Mouse (Mus musculus) midbrain, embryonic 13.5 days (tissue): Measurements from ENCODE around the gene Dclk1. TPM values are rescaled to one million over a fixed set of nuclear protein-coding genes. Genes with fewer than 3 reads are reported as not detected.
"Not testable (repeated sequence)": the region's sequence is repeated elsewhere in the genome, so short reads cannot be mapped to it uniquely, and the experiment has no call there.

Experiments
- ATAC-seq: fragments of 200-750 bp; cut with Nextera tagmentation; 2 replicates; pipeline ENCODE4 v1.8.0; 2017; ENCODE audit warnings: mild to moderate bottlenecking, moderate TSS enrichment, moderate library complexity
- H3K27ac ChIP-seq: fragments of 300-500 bp; sonication (generic); 2 replicates; pipeline ENCODE4 v1.5.1; 2015; ENCODE audit warnings: inconsistent platforms, mild to moderate bottlenecking, moderate library complexity
- H3K27me3 ChIP-seq: fragments of 300-500 bp; sonication (generic); 2 replicates; pipeline ENCODE4 v1.6.1; 2015; ENCODE audit warnings: mild to moderate bottlenecking, inconsistent platforms
- H3K36me3 ChIP-seq: fragments of 300-500 bp; sonication (generic); 2 replicates; pipeline ENCODE4 v1.6.1; 2015; ENCODE audit warnings: mild to moderate bottlenecking, inconsistent platforms
- H3K4me1 ChIP-seq: fragments of 300-500 bp; sonication (generic); replicated peaks from 2 replicates; pipeline ENCODE4 v1.6.1; 2015; ENCODE audit warnings: inconsistent platforms
- H3K4me2 ChIP-seq: fragments of 300-500 bp; sonication (generic); replicated peaks from 2 replicates; pipeline ENCODE4 v1.6.1; 2015; ENCODE audit warnings: moderate library complexity, mild to moderate bottlenecking, inconsistent platforms
- H3K4me3 ChIP-seq: fragments of 300-500 bp; sonication (generic); replicated peaks from 2 replicates; pipeline ENCODE4 v1.5.1; 2015; ENCODE audit warnings: mild to moderate bottlenecking, inconsistent platforms
- H3K9ac ChIP-seq: fragments of 300-500 bp; sonication (generic); replicated peaks from 2 replicates; pipeline ENCODE4 v1.6.1; 2015; ENCODE audit warnings: mild to moderate bottlenecking, inconsistent platforms
- H3K9me3 ChIP-seq: fragments of 300-500 bp; sonication (generic); 2 replicates; pipeline ENCODE4 v1.6.1; 2016; ENCODE audit warnings: mild to moderate bottlenecking, inconsistent platforms
- WGBS: fragments of 180-500 bp; shearing (Covaris S2); methylation state at CpG from one replicate; pipeline ENCODE4 v1.1.7; 2015; 5-methylcytosine and 5-hydroxymethylcytosine counted together
- polyA plus RNA-seq: library from polyadenylated mRNA; unstranded; fragments of >200 nt; fragmentation: Nextera tagmentation; extraction: Ambion mirVana; gene quantifications from 2 replicates; pipeline ENCODE4 v1.2.1, GENCODE M21; 2015

Gene Dclk1
- 238 and 242 TPM in 2 replicates for polyA plus RNA-seq

DNA sequence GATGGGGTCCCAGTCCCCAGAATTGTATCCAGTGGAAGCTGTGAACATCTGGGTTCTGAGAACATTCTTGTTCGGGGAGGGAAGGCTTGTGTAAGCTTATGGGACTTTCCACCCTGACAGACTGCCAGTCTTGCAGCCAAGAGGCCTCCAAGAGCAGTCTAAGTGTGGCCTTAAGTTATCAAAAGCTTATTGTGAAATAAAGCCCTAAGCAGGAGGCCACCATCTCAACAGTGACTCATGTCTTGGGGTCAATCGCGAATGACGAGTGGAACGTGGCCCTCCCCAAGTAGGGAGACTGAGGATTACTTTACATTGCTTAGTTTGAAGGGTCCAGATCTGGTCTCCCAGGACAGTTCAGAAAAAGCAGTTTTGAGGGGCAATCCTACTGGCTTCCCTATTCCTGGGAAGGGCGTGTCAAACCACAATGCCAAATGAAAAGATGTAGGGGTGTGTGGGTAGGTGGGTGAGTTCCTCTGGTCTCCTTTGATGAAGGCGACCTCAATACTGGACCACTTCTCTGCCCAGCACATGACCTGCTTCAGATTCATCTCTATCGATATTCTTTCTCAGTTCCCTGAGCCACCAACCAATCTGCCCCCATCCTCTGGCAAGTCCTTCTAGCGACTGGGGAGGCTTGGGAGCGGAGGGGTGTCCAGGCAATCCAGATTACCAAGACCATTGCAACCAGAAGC is at the start of gene Dclk1:
Dclk1 (plus strand) TSS at position 635 of the 692 bp plus-strand sequence.
- Histone ChIP-seq H3K36me3 (peaks cover under 1% of the 10 kb centered on the region), H3K27me3 (no peaks in the 10 kb centered on the region), H3K9me3 (no peaks in the 10 kb centered on the region), H3K4me2 (peak within 1 kb of the TSS; percentile 76), H3K27ac (peak within 1 kb of the TSS; percentile 99), H3K4me1 (peaks cover 39% of the 10 kb centered on the region), H3K9ac (peak within 1 kb of the TSS; percentile 99), H3K4me3 (peak within 1 kb of the TSS; percentile 90)
- WGBS, result 29% methylated on average over 10 of the region's 10 CpGs
- no peak; the same call in 1 of the 2 replicates for ATAC-seq

DNA sequence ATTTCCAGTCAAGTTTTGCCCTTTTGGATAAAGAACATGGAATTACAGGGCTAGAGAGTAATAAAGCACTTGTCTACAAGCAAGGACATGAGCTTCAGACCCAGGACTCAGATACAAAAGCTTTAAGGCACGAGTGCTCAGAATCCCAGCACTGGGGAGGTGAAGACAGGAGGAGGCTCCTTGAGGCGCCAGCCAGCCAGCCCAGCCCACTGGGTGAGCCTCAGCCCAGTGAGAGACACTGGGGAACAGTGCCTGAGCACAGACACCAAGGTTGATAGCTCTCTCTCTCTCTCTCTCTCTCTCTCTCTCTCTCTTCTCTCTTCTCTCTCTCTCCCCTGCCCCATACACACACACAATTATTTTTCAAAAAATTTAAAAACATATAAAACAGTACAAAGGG is 48.8 kb upstream of the Dclk1 start:
- no peak overlapping the region for H3K9ac ChIP-seq
- H3K4me3 ChIP-seq, result no peak overlapping the region
- WGBS, result 56% methylated on average over 2 of the region's 2 CpGs
- no peak for ATAC-seq
- no peaks in the 10 kb centered on the region for H3K36me3 ChIP-seq
- no peaks in the 10 kb centered on the region for H3K4me1 ChIP-seq
- H3K9me3 ChIP-seq, result no peaks in the 10 kb centered on the region
- H3K27me3 ChIP-seq, result no peaks in the 10 kb centered on the region
- no peak overlapping the region for H3K27ac ChIP-seq
- H3K4me2 ChIP-seq, result no peak overlapping the region

- no peak for ATAC-seq
- H3K4me2 ChIP-seq, result no peak overlapping the region
- WGBS, result 51% methylated on average over 8 of the region's 8 CpGs
These were observed 47.4 kb upstream of the Dclk1 start for GRCm38 (mm10) chr3:55194792-55195191.

GRCm38 (mm10) chr3:55195581-55196327 is 46.4 kb upstream of the Dclk1 start:
- Histone ChIP-seq H3K27ac (no peak overlapping the region), H3K27me3 (no peaks in the 10 kb centered on the region), H3K36me3 (no peaks in the 10 kb centered on the region), H3K9ac (no peak overlapping the region), H3K9me3 (no peaks in the 10 kb centered on the region), H3K4me2 (no peak overlapping the region), H3K4me1 (no peaks in the 10 kb centered on the region), H3K4me3 (no peak overlapping the region)
- 90% methylated on average over 5 of the region's 5 CpGs for WGBS
- no peak for ATAC-seq

More at GRCm38 (mm10) chr3:55194792-55195191, 47.4 kb upstream of the Dclk1 start:
- Histone ChIP-seq H3K4me3 (no peak overlapping the region), H3K27me3 (no peaks in the 10 kb centered on the region), H3K9me3 (no peaks in the 10 kb centered on the region), H3K27ac (no peak overlapping the region), H3K36me3 (no peaks in the 10 kb centered on the region), H3K9ac (no peak overlapping the region), H3K4me1 (no peaks in the 10 kb centered on the region)

DNA sequence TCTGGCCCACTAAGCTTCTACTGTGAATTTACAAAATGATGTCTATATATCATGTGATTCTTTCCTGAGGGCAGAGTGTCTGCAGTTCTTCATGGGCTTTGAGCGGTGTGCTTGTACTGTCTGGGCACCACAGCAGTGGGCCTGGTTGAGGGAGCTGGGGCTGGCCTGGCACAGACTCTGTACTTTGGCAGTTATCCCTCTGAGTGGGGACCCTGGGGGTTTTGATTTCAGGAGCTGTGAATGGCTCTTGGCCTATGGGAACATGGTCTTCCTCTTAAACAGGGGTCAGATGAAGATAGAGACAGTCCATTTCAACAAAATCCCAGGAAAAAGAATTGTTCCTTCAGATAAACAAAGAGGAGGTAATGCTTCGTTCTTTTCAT is 45.8 kb upstream of the Dclk1 start:
- Histone ChIP-seq H3K36me3 (no peaks in the 10 kb centered on the region), H3K4me3 (no peak overlapping the region), H3K4me1 (no peaks in the 10 kb centered on the region), H3K27me3 (no peaks in the 10 kb centered on the region), H3K27ac (no peak overlapping the region), H3K9ac (no peak overlapping the region), H3K4me2 (no peak overlapping the region), H3K9me3 (no peaks in the 10 kb centered on the region)
- WGBS, result 92% methylated on average over 2 of the region's 2 CpGs
- no peak for ATAC-seq

DNA sequence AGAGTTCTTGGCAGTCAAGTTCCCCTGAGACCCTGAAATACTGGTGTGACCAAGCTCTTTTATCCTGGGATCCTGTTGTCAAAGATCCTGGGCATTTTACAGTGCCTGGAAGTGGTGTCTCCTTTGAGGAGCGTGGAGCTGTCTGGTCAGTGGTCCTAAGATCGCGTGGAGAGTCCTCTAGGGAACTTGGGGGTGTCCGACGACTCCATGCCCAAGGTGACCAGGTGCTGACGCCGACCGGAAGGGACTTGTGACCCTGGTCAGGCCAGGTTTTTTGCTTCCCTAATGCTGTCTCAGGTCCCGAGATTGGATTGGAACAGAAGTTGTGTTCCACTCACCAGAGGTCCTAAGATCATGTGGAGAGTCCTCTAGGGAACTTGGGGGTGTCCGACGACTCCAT is 38.5 kb upstream of the Dclk1 start:
- ATAC-seq, H3K4me2 ChIP-seq, H3K27ac ChIP-seq, H3K9me3 ChIP-seq, H3K9ac ChIP-seq, H3K36me3 ChIP-seq, H3K27me3 ChIP-seq, H3K4me3 ChIP-seq: not testable (repeated sequence)
- H3K4me1 ChIP-seq, result peaks cover 12% of the 10 kb centered on the region
- 88% methylated on average over 11 of the region's 11 CpGs for WGBS

GRCm38 (mm10) chr3:55206413-55206812 is 35.8 kb upstream of the Dclk1 start:
- H3K4me1 ChIP-seq, result peaks cover 12% of the 10 kb centered on the region
- no peak for ATAC-seq
- no peak overlapping the region for H3K9ac ChIP-seq
- no peak overlapping the region for H3K4me2 ChIP-seq
- no peaks in the 10 kb centered on the region for H3K36me3 ChIP-seq
- H3K4me3 ChIP-seq, result no peak overlapping the region
- WGBS, result 95% methylated on average over 2 of the region's 2 CpGs
- H3K27ac ChIP-seq, result no peak overlapping the region
- no peaks in the 10 kb centered on the region for H3K9me3 ChIP-seq
- H3K27me3 ChIP-seq, result no peaks in the 10 kb centered on the region

DNA sequence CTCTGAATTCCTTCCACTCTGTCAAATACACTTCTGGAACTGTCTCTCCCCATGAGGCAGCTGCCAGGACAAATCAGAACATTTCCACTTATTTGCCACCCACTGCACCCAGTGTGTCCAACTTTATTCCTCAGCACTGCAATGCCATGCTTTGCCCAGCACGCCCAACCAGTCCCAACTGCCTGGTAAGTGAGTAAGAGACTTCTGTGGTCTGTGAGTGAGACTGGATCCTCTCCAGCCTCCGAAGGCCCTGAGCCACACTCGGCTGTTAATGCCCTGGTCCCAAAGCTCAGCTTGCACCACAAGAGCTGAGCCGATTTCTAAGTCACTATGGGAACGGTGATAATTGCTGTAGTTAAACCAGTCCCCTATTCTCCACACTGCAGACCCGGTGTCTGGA is 34.5 kb upstream of the Dclk1 start:
- Histone ChIP-seq H3K4me1 (peaks cover 16% of the 10 kb centered on the region), H3K4me3 (no peak overlapping the region), H3K9me3 (no peaks in the 10 kb centered on the region), H3K36me3 (no peaks in the 10 kb centered on the region), H3K4me2 (no peak overlapping the region), H3K9ac (no peak overlapping the region), H3K27ac (no peak overlapping the region), H3K27me3 (no peaks in the 10 kb centered on the region)
- WGBS, result 53% methylated on average over 6 of the region's 6 CpGs
- ATAC-seq, result no peak

DNA sequence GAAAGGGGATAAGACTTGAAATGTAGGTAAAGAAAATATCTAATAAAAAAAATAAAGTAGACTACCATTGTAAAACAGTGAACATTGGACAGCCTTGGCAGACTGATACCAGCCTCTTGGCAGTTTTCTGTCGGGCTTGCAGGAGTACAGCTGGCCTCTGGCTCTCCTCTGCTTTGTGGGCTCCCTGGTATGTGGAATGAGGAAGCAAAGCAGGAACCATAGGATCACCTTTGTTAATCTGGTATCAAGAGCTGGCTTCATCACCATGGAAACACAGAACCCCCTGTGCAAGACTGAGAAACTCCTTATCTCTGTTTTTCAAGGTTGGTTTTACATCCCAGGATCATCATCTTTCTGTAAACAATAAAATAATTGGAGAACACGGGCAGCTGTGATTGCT is 29.9 kb upstream of the Dclk1 start:
- Histone ChIP-seq H3K27ac (no peak overlapping the region), H3K9ac (no peak overlapping the region), H3K4me3 (no peak overlapping the region), H3K27me3 (no peaks in the 10 kb centered on the region), H3K4me2 (no peak overlapping the region), H3K4me1 (peaks cover 18% of the 10 kb centered on the region), H3K9me3 (no peaks in the 10 kb centered on the region), H3K36me3 (no peaks in the 10 kb centered on the region)
- no peak for ATAC-seq
- WGBS, result 23% methylated on average over 2 of the region's 2 CpGs

GRCm38 (mm10) chr3:55213785-55214184 is 28.4 kb upstream of the Dclk1 start:
- Histone ChIP-seq H3K9ac (no peak overlapping the region), H3K27me3 (no peaks in the 10 kb centered on the region), H3K36me3 (no peaks in the 10 kb centered on the region), H3K4me3 (no peak overlapping the region), H3K27ac (0 out of 2 replicates have a peak overlapping the region, but pooled peaks have one; percentile 11), H3K4me1 (peaks cover 13% of the 10 kb centered on the region), H3K4me2 (no peak overlapping the region), H3K9me3 (no peaks in the 10 kb centered on the region)
- 54% methylated on average over 4 of the region's 4 CpGs for WGBS
- ATAC-seq, result no peak

DNA sequence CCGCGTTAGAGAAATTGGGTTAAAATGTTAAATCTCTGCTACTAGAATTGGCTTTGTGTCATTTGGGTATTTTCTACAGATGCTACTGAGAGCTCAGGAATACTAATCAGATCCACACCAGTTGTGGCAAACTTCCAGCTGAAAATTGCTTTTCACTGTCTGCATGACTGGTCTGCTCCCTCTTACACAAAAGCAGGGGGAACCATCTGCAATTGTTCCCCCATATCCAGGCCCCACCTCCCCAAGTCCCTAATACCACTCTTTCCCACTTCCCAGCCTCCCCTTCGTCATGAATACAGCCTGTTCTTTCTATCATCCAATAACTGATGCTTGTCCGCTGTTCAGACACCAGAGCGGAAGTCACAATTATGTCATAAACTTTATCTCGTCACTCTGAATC is 27.8 kb upstream of the Dclk1 start:
- WGBS, result 64% methylated on average over 6 of the region's 6 CpGs
- H3K9me3 ChIP-seq, result no peaks in the 10 kb centered on the region
- H3K4me2 ChIP-seq, result no peak overlapping the region
- no peak overlapping the region for H3K9ac ChIP-seq
- no peak overlapping the region for H3K27ac ChIP-seq
- H3K36me3 ChIP-seq, result no peaks in the 10 kb centered on the region
- ATAC-seq, result peak; percentile 56; the same call in 1 of the 2 replicates
- peaks cover 13% of the 10 kb centered on the region for H3K4me1 ChIP-seq
- no peaks in the 10 kb centered on the region for H3K27me3 ChIP-seq
- H3K4me3 ChIP-seq, result no peak overlapping the region

DNA sequence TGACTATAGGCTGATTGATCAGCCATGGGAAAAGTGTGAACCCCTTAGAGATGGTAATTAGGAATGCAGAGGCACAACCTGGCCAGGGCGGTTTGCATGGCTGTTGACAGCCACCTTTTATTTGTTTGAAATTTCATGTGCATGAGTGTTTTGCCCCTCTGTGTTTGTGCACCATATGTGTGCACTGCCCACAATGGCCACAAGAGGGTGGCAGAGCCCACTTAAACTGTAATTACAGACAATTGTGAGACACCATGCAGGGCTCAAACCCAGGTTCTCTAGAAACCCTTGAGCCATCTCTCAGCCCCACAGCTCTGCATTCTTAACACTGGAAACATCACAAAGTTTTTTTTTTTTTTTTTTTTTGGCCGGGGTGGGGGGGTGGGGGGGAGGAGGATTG is 19.7 kb upstream of the Dclk1 start:
- Histone ChIP-seq H3K9ac (no peak overlapping the region), H3K4me3 (no peak overlapping the region), H3K36me3 (no peaks in the 10 kb centered on the region), H3K27ac (no peak overlapping the region), H3K27me3 (no peaks in the 10 kb centered on the region), H3K4me2 (no peak overlapping the region), H3K4me1 (peaks cover 14% of the 10 kb centered on the region), H3K9me3 (no peaks in the 10 kb centered on the region)
- WGBS, result 88% methylated on average over 2 of the region's 2 CpGs
- no peak for ATAC-seq
